8 mouse cellular contexts compared by ENCODE assay signal in genomic region chr6:51469715-51470310, GRCm38 (mm10). TPM values are rescaled to one million over a fixed set of nuclear protein-coding genes. Genes with fewer than 3 reads are reported as not detected.
DNase-seq lines count a peak whose midpoint lies in the region; ATAC-seq and TF ChIP-seq lines count a peak whose summit lies in the region.

Gene Hnrnpa2b1, minus strand, starts transcription at chr6:51469894.

- no peaks in the 10 kb centered on the region for H3K27me3 ChIP-seq in embryonic facial prominence, embryonic 13.5 days
- no peaks in the 10 kb centered on the region for H3K27me3 ChIP-seq in kidney, adult 2 months (replicated peaks; ENCODE audit: control insufficient read depth, insufficient read depth, low read length)
- no peaks in the 10 kb centered on the region for H3K27me3 ChIP-seq in limb, embryonic 12.5 days
- H3K27me3 ChIP-seq in midbrain, embryonic 15.5 days (replicated peaks) = no peaks in the 10 kb centered on the region
- H3K27me3 ChIP-seq in spleen, adult 2 months (ENCODE audit: control insufficient read depth, insufficient read depth, low read length) = no peaks in the 10 kb centered on the region

- DNase-seq in 3134 (ENCODE audit: extremely low read depth, insufficient read length, low spot score) = peak; percentile 94
- peak; percentile 95 to 98 for DNase-seq in adrenal gland, postnatal 36 days
- DNase-seq in heart, adult 18-20 months = peak; percentile 98 to 100
- DNase-seq in kidney, adult 2 months = peak; percentile 99
- DNase-seq in spleen, adult 2 months (ENCODE audit: low read depth in 1 of 2, low spot score in 2 of 2) = peak; percentile 92 to 99

- peaks cover 46% of the 10 kb centered on the region for H3K36me3 ChIP-seq in embryonic facial prominence, embryonic 13.5 days
- H3K36me3 ChIP-seq in kidney, adult 2 months (ENCODE audit: control insufficient read depth, insufficient read depth, low read length) = peaks cover 12% of the 10 kb centered on the region
- peaks cover 52% of the 10 kb centered on the region for H3K36me3 ChIP-seq in limb, embryonic 12.5 days
- H3K36me3 ChIP-seq in midbrain, embryonic 15.5 days (replicated peaks) = peaks cover 22% of the 10 kb centered on the region
- peaks cover 13% of the 10 kb centered on the region for H3K36me3 ChIP-seq in spleen, adult 2 months (ENCODE audit: control insufficient read depth, insufficient read depth, low read length)

- no peak for TF ChIP-seq CTCF in kidney, adult 2 months (conservative IDR thresholded peaks at IDR 0.05; ENCODE audit: insufficient read depth, insufficient read length, low read depth, low read length)
- TF ChIP-seq CTCF in spleen, adult 2 months (IDR thresholded peaks at IDR 0.05; ENCODE audit: extremely low read depth, insufficient read depth, insufficient read length, insufficient replicate concordance) = no peak

- H3K9me3 ChIP-seq in embryonic facial prominence, embryonic 13.5 days = no peaks in the 10 kb centered on the region
- H3K9me3 ChIP-seq in limb, embryonic 12.5 days = no peaks in the 10 kb centered on the region
- H3K9me3 ChIP-seq in midbrain, embryonic 15.5 days = no peaks in the 10 kb centered on the region

- peak; percentile 93 for ATAC-seq in embryonic facial prominence, embryonic 13.5 days (ENCODE audit: insufficient number of reproducible peaks, insufficient read depth, low FRiP score, low TSS enrichment, low read depth)
- peak; percentile 94 for ATAC-seq in limb, embryonic 12.5 days (ENCODE audit: insufficient number of reproducible peaks, insufficient read depth, low FRiP score, low TSS enrichment, low read depth)
- ATAC-seq in midbrain, embryonic 15.5 days (replicated peaks) = peak; percentile 95

- H3K27ac ChIP-seq in embryonic facial prominence, embryonic 13.5 days = peak within 1 kb of the TSS; percentile 100
- H3K27ac ChIP-seq in kidney, adult 2 months (ENCODE audit: insufficient read depth, low read depth, low read length) = peak within 1 kb of the TSS; percentile 100
- H3K27ac ChIP-seq in limb, embryonic 12.5 days = peak within 1 kb of the TSS; percentile 100
- H3K27ac ChIP-seq in midbrain, embryonic 15.5 days = peak within 1 kb of the TSS; percentile 99
- H3K27ac ChIP-seq in spleen, adult 2 months (ENCODE audit: insufficient read depth, low read length) = peak within 1 kb of the TSS; percentile 100

- TF ChIP-seq POLR2A in kidney, adult 2 months (IDR thresholded peaks at IDR 0.05; ENCODE audit: low read depth, low read length) = peak; percentile 99
- TF ChIP-seq POLR2A in spleen, adult 2 months (IDR thresholded peaks at IDR 0.05; ENCODE audit: low read depth, low read length) = peak; percentile 99

- WGBS in embryonic facial prominence, embryonic 13.5 days = under 1% methylated on average over 63 of the region's 63 CpGs
- WGBS in kidney, adult 2 months = under 1% methylated on average over 63 of the region's 63 CpGs
- WGBS in limb, embryonic 12.5 days = under 1% methylated on average over 63 of the region's 63 CpGs
- under 1% methylated on average over 63 of the region's 63 CpGs for WGBS in midbrain, embryonic 15.5 days
- under 1% methylated on average over 63 of the region's 63 CpGs for WGBS in spleen, adult 2 months

- H3K4me3 ChIP-seq in embryonic facial prominence, embryonic 13.5 days = peak within 1 kb of the TSS; percentile 98
- peak within 1 kb of the TSS; percentile 83 for H3K4me3 ChIP-seq in kidney, adult 2 months (ENCODE audit: insufficient read depth, low read depth, low read length)
- H3K4me3 ChIP-seq in limb, embryonic 12.5 days (replicated peaks) = peak within 1 kb of the TSS; percentile 93
- H3K4me3 ChIP-seq in midbrain, embryonic 15.5 days = peak within 1 kb of the TSS; percentile 98
- peak within 1 kb of the TSS; percentile 99 for H3K4me3 ChIP-seq in spleen, adult 2 months (ENCODE audit: extremely low read depth, insufficient read depth, insufficient read length)

- peak within 1 kb of the TSS; percentile 100 for H3K9ac ChIP-seq in embryonic facial prominence, embryonic 13.5 days
- H3K9ac ChIP-seq in limb, embryonic 12.5 days (replicated peaks) = peak within 1 kb of the TSS; percentile 100
- peak within 1 kb of the TSS; percentile 99 for H3K9ac ChIP-seq in midbrain, embryonic 15.5 days

- H3K4me1 ChIP-seq in embryonic facial prominence, embryonic 13.5 days = peaks cover 34% of the 10 kb centered on the region
- peaks cover 2% of the 10 kb centered on the region; the same call in 1 of the 2 replicates for H3K4me1 ChIP-seq in kidney, adult 2 months (ENCODE audit: control insufficient read depth, insufficient read depth, low read length)
- peaks cover 30% of the 10 kb centered on the region for H3K4me1 ChIP-seq in limb, embryonic 12.5 days (replicated peaks)
- peaks cover 48% of the 10 kb centered on the region for H3K4me1 ChIP-seq in midbrain, embryonic 15.5 days
- H3K4me1 ChIP-seq in spleen, adult 2 months (ENCODE audit: control insufficient read depth, insufficient read depth, insufficient read length) = peaks cover 5% of the 10 kb centered on the region

- H3K4me2 ChIP-seq in embryonic facial prominence, embryonic 13.5 days = peak within 1 kb of the TSS; percentile 66
- H3K4me2 ChIP-seq in limb, embryonic 12.5 days = peak within 1 kb of the TSS; percentile 74
- peak within 1 kb of the TSS; percentile 60 for H3K4me2 ChIP-seq in midbrain, embryonic 15.5 days

RNA-seq across cellular contexts. Expression of gene Hnrnpa2b1, which starts in this region (rescaled TPM):
- total RNA-seq in adrenal gland, postnatal 36 days (2021) = 100 to 1,000 TPM; 593 to 702 TPM
- 2,111 and 2,317 TPM in 2 replicates for polyA plus RNA-seq in embryonic facial prominence, embryonic 13.5 days (2015; fragmentation: Nextera tagmentation; extraction: Ambion mirVana)
- total RNA-seq in heart, adult 18-20 months (2021) = 100 to 1,000 TPM; 437 to 447 TPM
- 63.0 and 105 TPM in 2 replicates for polyA plus RNA-seq in kidney, adult 2 months (2012; rRNA removed)
- polyA plus RNA-seq in limb, embryonic 12.5 days (2016; fragmentation: Nextera tagmentation; extraction: Ambion mirVana) = 2,291 and 2,602 TPM in 2 replicates
- 1,331 and 1,465 TPM in 2 replicates for polyA plus RNA-seq in midbrain, embryonic 15.5 days (2015; fragmentation: Nextera tagmentation; extraction: Ambion mirVana)
- 37.4 and 47.3 TPM in 2 replicates for polyA plus RNA-seq in spleen, adult 2 months (2012; rRNA removed)

Comparison
In these comparisons a context has a peak if more than half of its experiments do, and no peak if none do; other contexts are left out.
1. Peak in every context shown above with its lines: DNase-seq, ATAC-seq, H3K4me3 ChIP-seq and H3K27ac ChIP-seq.
2. RNA of gene Hnrnpa2b1 (polyA plus RNA-seq): 2,291 to 2,602 TPM in limb, embryonic 12.5 days, 2,111 to 2,317 TPM in embryonic facial prominence, embryonic 13.5 days and 1,331 to 1,465 TPM in midbrain, embryonic 15.5 days; 63.0 to 105 TPM in kidney, adult 2 months and 37.4 to 47.3 TPM in spleen, adult 2 months; every median in the first group is over 10 times any median in the second.